Mouse (Mus musculus) mammary gland, adult 2 months (tissue): ENCODE results near the gene Tff3. TPM values are rescaled to one million over a fixed set of nuclear protein-coding genes. Genes with fewer than 3 reads are reported as not detected.

Experiments
- polyA plus RNA-seq: library from polyadenylated mRNA; depleted of rRNA; stranded (reverse); fragments of >200 nt; gene quantifications from 2 replicates; pipeline ENCODE4 v1.2.3, GENCODE M21; 2012; ENCODE audit warnings: low replicate concordance; rRNA removed

Tff3 gene
- polyA plus RNA-seq: not detected in 2 replicates

GRCm38 (mm10) chr17:31129452-31129851 is at the start of gene Tff3:
TSS of gene Tff3 (minus strand) at chr17:31129646.

GRCm38 (mm10) chr17:31165127-31165526 is 35.7 kb upstream of the Tff3 start, which contains the start of gene Tff1:
TSS of gene Tff1 (minus strand) at chr17:31165277.

GRCm38 (mm10) chr17:31144040-31145037 is 14.9 kb upstream of the Tff3 start, which contains the start of gene Tff2:
TSS of gene Tff2 (minus strand) at chr17:31144282.

Other genes starting within 250 kb of the Tff3 start
- 0.06 and 0.11 TPM in 2 replicates for gene Glp1r, start 227.8 kb downstream of the Tff3 start, polyA plus RNA-seq
- gene Umodl1, start 175.0 kb downstream of the Tff3 start, polyA plus RNA-seq: not detected in 2 replicates
- 21.3 and 31.8 TPM in 2 replicates for gene Abcg1, start 72.0 kb downstream of the Tff3 start, polyA plus RNA-seq
- not detected in 2 replicates for gene Tff2, start 14.6 kb upstream of the Tff3 start, polyA plus RNA-seq
- gene Tff1, start 35.6 kb upstream of the Tff3 start, polyA plus RNA-seq: 0.19 TPM in 1 of 2 replicates, not detected in the other
- 0.09 and 0.13 TPM in 2 replicates for gene Tmprss3, start 69.3 kb upstream of the Tff3 start, polyA plus RNA-seq
- gene Ubash3a, start 78.2 kb upstream of the Tff3 start, polyA plus RNA-seq: 9.8 and 18.8 TPM in 2 replicates
- 0.34 TPM in 1 of 2 replicates, not detected in the other for gene Rsph1, start 147.7 kb upstream of the Tff3 start, polyA plus RNA-seq
- 22.5 and 28.7 TPM in 2 replicates for gene Slc37a1, start 157.1 kb upstream of the Tff3 start, polyA plus RNA-seq